9 mouse cellular contexts compared by ENCODE assay signal in the genomic region with DNA sequence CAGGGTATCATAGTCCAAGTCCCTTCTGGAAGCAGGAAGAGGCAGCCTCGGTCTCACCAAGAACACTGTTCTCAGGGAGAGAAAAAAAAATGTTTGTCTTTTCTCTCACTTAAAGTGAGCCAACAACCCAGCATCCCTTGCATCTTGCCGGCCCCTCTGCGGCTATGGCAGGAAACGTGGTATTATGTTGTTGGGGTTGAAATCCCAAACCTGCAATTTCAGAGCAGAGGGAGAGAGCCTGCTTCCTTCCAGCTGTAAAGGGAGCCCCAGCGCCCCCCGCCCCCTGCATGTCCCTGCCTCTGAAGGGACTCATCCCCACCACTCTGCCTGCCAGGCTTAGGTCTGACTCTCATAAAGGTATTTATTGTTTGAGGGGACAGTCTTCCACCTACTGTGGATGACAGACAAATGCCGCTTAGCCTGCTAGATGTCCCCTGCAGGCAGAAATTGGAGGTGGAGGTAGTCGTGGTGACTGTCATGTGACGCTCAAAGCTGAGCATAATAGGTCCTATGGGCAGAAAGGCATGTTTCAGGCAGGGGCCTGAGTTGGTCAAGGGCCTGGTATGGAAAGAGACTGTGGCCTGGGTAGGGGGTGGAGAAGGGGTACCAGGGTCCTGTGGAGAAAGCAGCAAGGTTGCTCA. TPM values are rescaled to one million over a fixed set of nuclear protein-coding genes. Genes with fewer than 3 reads are reported as not detected.
DNase-seq lines count a peak whose midpoint lies in the region; ATAC-seq and TF ChIP-seq lines count a peak whose summit lies in the region.
"Had no signal": no experiment of that assay in that cellular context is flagged by ENCODE, and none has a peak within 500 bp of the region (broad histone marks: within the 10 kb centered on the region; RNA-seq: fewer than 3 reads in every experiment).

No protein-coding gene starts in this region.

- H3K9me3 ChIP-seq in forebrain, postnatal 0 days (ENCODE audit: low read length), result no peaks in the 10 kb centered on the region
- no peaks in the 10 kb centered on the region for H3K9me3 ChIP-seq in forebrain, embryonic 15.5 days
- H3K9me3 ChIP-seq in midbrain, embryonic 13.5 days, result no peaks in the 10 kb centered on the region
- H3K9me3 ChIP-seq in midbrain, embryonic 14.5 days (ENCODE audit: control insufficient read depth, low read length), result no peaks in the 10 kb centered on the region
- H3K9me3 ChIP-seq in intestine, postnatal 0 days (ENCODE audit: control insufficient read depth), result no peaks in the 10 kb centered on the region
- H3K9me3 ChIP-seq: neural tube, embryonic 13.5 days had no signal

- WGBS in forebrain, postnatal 0 days, result 59% methylated on average over 9 of the region's 9 CpGs
- WGBS in forebrain, embryonic 15.5 days, result 55% methylated on average over 9 of the region's 9 CpGs
- 75% methylated on average over 9 of the region's 9 CpGs for WGBS in midbrain, embryonic 13.5 days
- 77% methylated on average over 9 of the region's 9 CpGs for WGBS in midbrain, embryonic 14.5 days
- 48% methylated on average over 9 of the region's 9 CpGs for WGBS in intestine, postnatal 0 days

- DNase-seq in forebrain, postnatal 0 days, result no peak
- no peak for DNase-seq in midbrain, embryonic 14.5 days
- peak; percentile 79 for DNase-seq in thymus, postnatal 25 days
- no peak for DNase-seq in kidney, adult 18-20 months
- no peak for DNase-seq in adrenal gland, postnatal 36 days

- H3K36me3 ChIP-seq in forebrain, postnatal 0 days (ENCODE audit: insufficient read depth), result no peaks in the 10 kb centered on the region
- H3K36me3 ChIP-seq in forebrain, embryonic 15.5 days, result no peaks in the 10 kb centered on the region
- H3K36me3 ChIP-seq in midbrain, embryonic 13.5 days, result peaks cover 13% of the 10 kb centered on the region
- peaks cover 5% of the 10 kb centered on the region for H3K36me3 ChIP-seq in midbrain, embryonic 14.5 days (ENCODE audit: control insufficient read depth, insufficient read depth, low read length)
- H3K36me3 ChIP-seq in intestine, postnatal 0 days (ENCODE audit: control insufficient read depth, insufficient read depth), result 0 out of 2 replicates have a peak, but pooled peaks cover 2% of the 10 kb centered on the region
- H3K36me3 ChIP-seq: neural tube, embryonic 13.5 days had no signal

- 0 out of 2 replicates have a peak, but pooled peaks have one; percentile 14 for ATAC-seq in forebrain, postnatal 0 days
- no peak for ATAC-seq in forebrain, embryonic 15.5 days (replicated peaks)
- 0 out of 2 replicates have a peak, but pooled peaks have one; percentile 20 for ATAC-seq in midbrain, embryonic 13.5 days
- ATAC-seq in midbrain, embryonic 14.5 days (ENCODE audit: low FRiP score, low TSS enrichment), result no peak
- ATAC-seq in intestine, postnatal 0 days, result no peak

- H3K27ac ChIP-seq in forebrain, postnatal 0 days (ENCODE audit: low read depth, low read length), result 0 out of 2 replicates have a peak overlapping the region, but pooled peaks have one; percentile 60
- H3K27ac ChIP-seq in forebrain, embryonic 15.5 days (replicated peaks), result no peak overlapping the region
- no peak overlapping the region for H3K27ac ChIP-seq in midbrain, embryonic 13.5 days
- H3K27ac ChIP-seq in midbrain, embryonic 14.5 days (replicated peaks; ENCODE audit: low read depth, low read length), result no peak overlapping the region
- H3K27ac ChIP-seq in intestine, postnatal 0 days (ENCODE audit: low read depth, low read length), result peak overlapping the region; percentile 50; the same call in 1 of the 2 replicates
- H3K27ac ChIP-seq: neural tube, embryonic 13.5 days had no signal

- H3K4me1 ChIP-seq in forebrain, postnatal 0 days (ENCODE audit: insufficient read depth), result no peaks in the 10 kb centered on the region
- peaks cover 18% of the 10 kb centered on the region for H3K4me1 ChIP-seq in forebrain, embryonic 15.5 days
- H3K4me1 ChIP-seq in midbrain, embryonic 13.5 days (replicated peaks), result no peaks in the 10 kb centered on the region; the same call in 1 of the 2 replicates
- no peaks in the 10 kb centered on the region for H3K4me1 ChIP-seq in midbrain, embryonic 14.5 days (ENCODE audit: control insufficient read depth, insufficient read depth, low read length)
- H3K4me1 ChIP-seq in intestine, postnatal 0 days (replicated peaks; ENCODE audit: control insufficient read depth, insufficient read depth, low read length), result no peaks in the 10 kb centered on the region

- no peaks in the 10 kb centered on the region for H3K27me3 ChIP-seq in forebrain, postnatal 0 days (ENCODE audit: insufficient read depth, low read length)
- H3K27me3 ChIP-seq in forebrain, embryonic 15.5 days, result no peaks in the 10 kb centered on the region
- H3K27me3 ChIP-seq in midbrain, embryonic 13.5 days, result no peaks in the 10 kb centered on the region
- no peaks in the 10 kb centered on the region for H3K27me3 ChIP-seq in midbrain, embryonic 14.5 days (ENCODE audit: control insufficient read depth, insufficient read depth, low read length)
- no peaks in the 10 kb centered on the region for H3K27me3 ChIP-seq in intestine, postnatal 0 days (replicated peaks; ENCODE audit: control insufficient read depth, insufficient read depth, low read length)
- H3K27me3 ChIP-seq: neural tube, embryonic 13.5 days had no signal

- no peak overlapping the region for H3K4me2 ChIP-seq in forebrain, postnatal 0 days (ENCODE audit: low read depth)
- H3K4me2 ChIP-seq in forebrain, embryonic 15.5 days (replicated peaks), result no peak overlapping the region
- no peak overlapping the region for H3K4me2 ChIP-seq in midbrain, embryonic 13.5 days (replicated peaks)
- no peak overlapping the region for H3K4me2 ChIP-seq in midbrain, embryonic 14.5 days (ENCODE audit: low read length)
- H3K4me2 ChIP-seq in intestine, postnatal 0 days (replicated peaks; ENCODE audit: low read depth), result no peak overlapping the region
- H3K4me2 ChIP-seq: neural tube, embryonic 13.5 days had no signal

- no peak overlapping the region for H3K4me3 ChIP-seq in forebrain, postnatal 0 days (ENCODE audit: low read depth, low read length)
- H3K4me3 ChIP-seq in forebrain, embryonic 15.5 days, result no peak overlapping the region
- no peak overlapping the region for H3K4me3 ChIP-seq in midbrain, embryonic 13.5 days (replicated peaks)
- H3K4me3 ChIP-seq in midbrain, embryonic 14.5 days (replicated peaks; ENCODE audit: low read depth, low read length), result no peak overlapping the region
- no peak overlapping the region for H3K4me3 ChIP-seq in intestine, postnatal 0 days (ENCODE audit: low read depth, low read length)
- H3K4me3 ChIP-seq: neural tube, embryonic 13.5 days had no signal

- H3K9ac ChIP-seq in forebrain, postnatal 0 days, result no peak overlapping the region
- no peak overlapping the region for H3K9ac ChIP-seq in forebrain, embryonic 15.5 days (replicated peaks)
- H3K9ac ChIP-seq in midbrain, embryonic 13.5 days (replicated peaks), result no peak overlapping the region
- H3K9ac ChIP-seq in midbrain, embryonic 14.5 days (replicated peaks; ENCODE audit: low read length), result no peak overlapping the region
- no peak overlapping the region for H3K9ac ChIP-seq in intestine, postnatal 0 days (ENCODE audit: low read depth, low read length)
- H3K9ac ChIP-seq: neural tube, embryonic 13.5 days had no signal

- TF ChIP-seq CTCF in forebrain, postnatal 0 days (IDR thresholded peaks at IDR 0.05; ENCODE audit: low read depth), result no peak
- peak; percentile 29 for TF ChIP-seq CTCF in intestine, postnatal 0 days (IDR thresholded peaks at IDR 0.05; ENCODE audit: low read depth)

RNA-seq across cellular contexts. Expression of gene Hvcn1, which starts 28.7 kb away (rescaled TPM):
- total RNA-seq in forebrain, postnatal 0 days (2014; rRNA removed), result 1.7 and 3.0 TPM in 2 replicates
- 1.2 and 1.6 TPM in 2 replicates for polyA plus RNA-seq in forebrain, postnatal 0 days (2015; fragmentation: Nextera tagmentation; extraction: Ambion mirVana)
- 1.4 and 1.6 TPM in 2 replicates for polyA plus RNA-seq in forebrain, embryonic 15.5 days (2015; fragmentation: Nextera tagmentation; extraction: Ambion mirVana)
- polyA plus RNA-seq in midbrain, embryonic 13.5 days (2015; fragmentation: Nextera tagmentation; extraction: Ambion mirVana), result 4.0 and 4.1 TPM in 2 replicates
- 1.8 and 2.5 TPM in 2 replicates for polyA plus RNA-seq in midbrain, embryonic 14.5 days (2014; fragmentation: Nextera tagmentation; extraction: Ambion mirVana)
- polyA plus RNA-seq in intestine, postnatal 0 days (2015; fragmentation: Nextera tagmentation; extraction: Ambion mirVana), result 3.6 TPM in 2 replicates
- total RNA-seq in adrenal gland, postnatal 36 days (2021), result 1 to 10 TPM; 1.7 to 3.3 TPM

RNA-seq across cellular contexts. Expression of gene Tctn1, which starts 28.9 kb away (rescaled TPM):
- 20.3 and 31.2 TPM in 2 replicates for total RNA-seq in forebrain, postnatal 0 days (2014; rRNA removed)
- 2.9 and 4.3 TPM in 2 replicates for polyA plus RNA-seq in forebrain, postnatal 0 days (2015; fragmentation: Nextera tagmentation; extraction: Ambion mirVana)
- 4.2 and 4.5 TPM in 2 replicates for polyA plus RNA-seq in forebrain, embryonic 15.5 days (2015; fragmentation: Nextera tagmentation; extraction: Ambion mirVana)
- 6.2 and 6.4 TPM in 2 replicates for polyA plus RNA-seq in midbrain, embryonic 13.5 days (2015; fragmentation: Nextera tagmentation; extraction: Ambion mirVana)
- 6.2 and 6.6 TPM in 2 replicates for polyA plus RNA-seq in midbrain, embryonic 14.5 days (2014; fragmentation: Nextera tagmentation; extraction: Ambion mirVana)
- polyA plus RNA-seq in intestine, postnatal 0 days (2015; fragmentation: Nextera tagmentation; extraction: Ambion mirVana), result 1.6 and 1.9 TPM in 2 replicates
- total RNA-seq in adrenal gland, postnatal 36 days (2021), result 10 to 100 TPM; 12.0 to 16.2 TPM

RNA-seq across cellular contexts. Expression of gene Pptc7, which starts 48.8 kb away (rescaled TPM):
- total RNA-seq in forebrain, postnatal 0 days (2014; rRNA removed), result 14.8 and 18.3 TPM in 2 replicates
- polyA plus RNA-seq in forebrain, postnatal 0 days (2015; fragmentation: Nextera tagmentation; extraction: Ambion mirVana), result 4.2 and 6.7 TPM in 2 replicates
- polyA plus RNA-seq in forebrain, embryonic 15.5 days (2015; fragmentation: Nextera tagmentation; extraction: Ambion mirVana), result 8.2 and 8.3 TPM in 2 replicates
- 8.0 and 9.1 TPM in 2 replicates for polyA plus RNA-seq in midbrain, embryonic 13.5 days (2015; fragmentation: Nextera tagmentation; extraction: Ambion mirVana)
- polyA plus RNA-seq in midbrain, embryonic 14.5 days (2014; fragmentation: Nextera tagmentation; extraction: Ambion mirVana), result 8.5 and 9.1 TPM in 2 replicates
- 13.0 and 13.6 TPM in 2 replicates for polyA plus RNA-seq in intestine, postnatal 0 days (2015; fragmentation: Nextera tagmentation; extraction: Ambion mirVana)
- 10 to 100 TPM; 53.2 to 55.4 TPM for total RNA-seq in adrenal gland, postnatal 36 days (2021)

Comparison
In these comparisons a context has a peak if more than half of its experiments do, and no peak if none do; other contexts are left out.
1. ATAC-seq: peak in forebrain, postnatal 0 days (single experiment) and midbrain, embryonic 13.5 days (single experiment); none in forebrain, embryonic 15.5 days (single experiment), midbrain, embryonic 14.5 days (single experiment) and intestine, postnatal 0 days (single experiment).
2. H3K27ac ChIP-seq: peak in forebrain, postnatal 0 days (single experiment) and intestine, postnatal 0 days (single experiment); none in forebrain, embryonic 15.5 days (single experiment), midbrain, embryonic 13.5 days (single experiment) and midbrain, embryonic 14.5 days (single experiment).